Mouse (Mus musculus): ENCODE measurements around the gene Zfp467. TPM values are rescaled to one million over a fixed set of nuclear protein-coding genes. Genes with fewer than 3 reads are reported as not detected.

The Zfp467 gene
- 31.1 and 38.8 TPM in 2 replicates for polyA plus RNA-seq (2014; fragmentation: Nextera tagmentation; extraction: Ambion mirVana)

GRCm38 (mm10) chr6:48445181-48446101 lies at the start of gene Zfp467:
TSS of gene Zfp467 (minus strand) at chr6:48445825.
- Histone ChIP-seq H3K27me3 (ENCODE audit: control insufficient read depth, insufficient read depth, low read length) (no peaks in the 10 kb centered on the region), H3K4me2 (ENCODE audit: low read length) (peak within 1 kb of the TSS; percentile 92), H3K4me1 (ENCODE audit: control insufficient read depth, insufficient read depth, low read length) (peaks cover 5% of the 10 kb centered on the region; the same call in 1 of the 2 replicates), H3K27ac (replicated peaks; ENCODE audit: low read depth, low read length) (peak within 1 kb of the TSS; percentile 90), H3K4me3 (replicated peaks; ENCODE audit: low read depth, low read length) (peak within 1 kb of the TSS; percentile 74), H3K9me3 (ENCODE audit: control insufficient read depth, low read length) (no peaks in the 10 kb centered on the region), H3K36me3 (ENCODE audit: control insufficient read depth, insufficient read depth, low read length) (peaks cover 8% of the 10 kb centered on the region), H3K9ac (replicated peaks; ENCODE audit: low read length) (peak within 1 kb of the TSS; percentile 79)
- under 1% methylated on average over 65 of the region's 65 CpGs for WGBS
- DNase-seq, result peak; percentile 66
- ATAC-seq (ENCODE audit: low FRiP score, low TSS enrichment), result peak; percentile 36

GRCm38 (mm10) chr6:48493136-48493730 lies 47.6 kb upstream of the Zfp467 start:
- ATAC-seq (ENCODE audit: low FRiP score, low TSS enrichment) (no peak), DNase-seq (no peak)
- Histone ChIP-seq H3K9me3 (ENCODE audit: control insufficient read depth, low read length) (no peaks in the 10 kb centered on the region), H3K27ac (replicated peaks; ENCODE audit: low read depth, low read length) (no peak overlapping the region), H3K4me3 (replicated peaks; ENCODE audit: low read depth, low read length) (no peak overlapping the region), H3K36me3 (ENCODE audit: control insufficient read depth, insufficient read depth, low read length) (no peaks in the 10 kb centered on the region), H3K27me3 (ENCODE audit: control insufficient read depth, insufficient read depth, low read length) (no peaks in the 10 kb centered on the region), H3K9ac (replicated peaks; ENCODE audit: low read length) (no peak overlapping the region), H3K4me2 (ENCODE audit: low read length) (no peak overlapping the region), H3K4me1 (ENCODE audit: control insufficient read depth, insufficient read depth, low read length) (peaks cover 2% of the 10 kb centered on the region; the same call in 1 of the 2 replicates)
- WGBS, result 5% methylated on average over 8 of the region's 8 CpGs

GRCm38 (mm10) chr6:48491361-48491760 lies 45.7 kb upstream of the Zfp467 start:
- H3K27me3 ChIP-seq (ENCODE audit: control insufficient read depth, insufficient read depth, low read length), result no peaks in the 10 kb centered on the region
- WGBS, result 72% methylated on average over 9 of the region's 9 CpGs
- H3K27ac ChIP-seq (replicated peaks; ENCODE audit: low read depth, low read length), result no peak overlapping the region
- peaks cover 8% of the 10 kb centered on the region; the same call in 1 of the 2 replicates for H3K4me1 ChIP-seq (ENCODE audit: control insufficient read depth, insufficient read depth, low read length)
- H3K4me2 ChIP-seq (ENCODE audit: low read length), result no peak overlapping the region
- DNase-seq (no peak), ATAC-seq (ENCODE audit: low FRiP score, low TSS enrichment) (no peak)
- no peaks in the 10 kb centered on the region for H3K36me3 ChIP-seq (ENCODE audit: control insufficient read depth, insufficient read depth, low read length)
- H3K9me3 ChIP-seq (ENCODE audit: control insufficient read depth, low read length), result no peaks in the 10 kb centered on the region
- H3K4me3 ChIP-seq (replicated peaks; ENCODE audit: low read depth, low read length), result no peak overlapping the region
- no peak overlapping the region for H3K9ac ChIP-seq (replicated peaks; ENCODE audit: low read length)

- H3K4me3 ChIP-seq (replicated peaks; ENCODE audit: low read depth, low read length), result no peak overlapping the region
- H3K36me3 ChIP-seq (ENCODE audit: control insufficient read depth, insufficient read depth, low read length), result no peaks in the 10 kb centered on the region
- ATAC-seq (ENCODE audit: low FRiP score, low TSS enrichment) (no peak), DNase-seq (no peak)
- H3K4me2 ChIP-seq (ENCODE audit: low read length), result no peak overlapping the region
- H3K4me1 ChIP-seq (ENCODE audit: control insufficient read depth, insufficient read depth, low read length), result peaks cover 8% of the 10 kb centered on the region; the same call in 1 of the 2 replicates
- no peaks in the 10 kb centered on the region for H3K27me3 ChIP-seq (ENCODE audit: control insufficient read depth, insufficient read depth, low read length)
- WGBS, result 87% methylated on average over 3 of the region's 3 CpGs
- no peaks in the 10 kb centered on the region for H3K9me3 ChIP-seq (ENCODE audit: control insufficient read depth, low read length)
- no peak overlapping the region for H3K9ac ChIP-seq (replicated peaks; ENCODE audit: low read length)
- no peak overlapping the region for H3K27ac ChIP-seq (replicated peaks; ENCODE audit: low read depth, low read length)
Observed at GRCm38 (mm10) chr6:48489741-48490140, 44.1 kb upstream of the Zfp467 start.

- no peaks in the 10 kb centered on the region for H3K36me3 ChIP-seq (ENCODE audit: control insufficient read depth, insufficient read depth, low read length)
- H3K4me1 ChIP-seq (ENCODE audit: control insufficient read depth, insufficient read depth, low read length), result peaks cover 8% of the 10 kb centered on the region; the same call in 1 of the 2 replicates
- peak overlapping the region; percentile 26; the same call in 1 of the 2 replicates for H3K9ac ChIP-seq (replicated peaks; ENCODE audit: low read length)
- H3K9me3 ChIP-seq (ENCODE audit: control insufficient read depth, low read length), result no peaks in the 10 kb centered on the region
- peak overlapping the region; percentile 42 for H3K4me2 ChIP-seq (ENCODE audit: low read length)
- H3K4me3 ChIP-seq (replicated peaks; ENCODE audit: low read depth, low read length), result no peak overlapping the region
- DNase-seq (peak; percentile 29), ATAC-seq (ENCODE audit: low FRiP score, low TSS enrichment) (no peak)
- H3K27ac ChIP-seq (replicated peaks; ENCODE audit: low read depth, low read length), result no peak overlapping the region
- no peaks in the 10 kb centered on the region for H3K27me3 ChIP-seq (ENCODE audit: control insufficient read depth, insufficient read depth, low read length)
- WGBS, result 9% methylated on average over 25 of the region's 25 CpGs
Observed at GRCm38 (mm10) chr6:48487747-48488725, 42.4 kb upstream of the Zfp467 start.

GRCm38 (mm10) chr6:48482501-48482900 lies 36.9 kb upstream of the Zfp467 start:
- Histone ChIP-seq H3K4me1 (ENCODE audit: control insufficient read depth, insufficient read depth, low read length) (no peaks in the 10 kb centered on the region), H3K4me2 (ENCODE audit: low read length) (no peak overlapping the region), H3K4me3 (replicated peaks; ENCODE audit: low read depth, low read length) (no peak overlapping the region), H3K27ac (replicated peaks; ENCODE audit: low read depth, low read length) (no peak overlapping the region), H3K27me3 (ENCODE audit: control insufficient read depth, insufficient read depth, low read length) (no peaks in the 10 kb centered on the region), H3K9me3 (ENCODE audit: control insufficient read depth, low read length) (no peaks in the 10 kb centered on the region), H3K36me3 (ENCODE audit: control insufficient read depth, insufficient read depth, low read length) (no peaks in the 10 kb centered on the region), H3K9ac (replicated peaks; ENCODE audit: low read length) (no peak overlapping the region)
- DNase-seq (no peak), ATAC-seq (ENCODE audit: low FRiP score, low TSS enrichment) (no peak)
- WGBS, result 60% methylated on average over 5 of the region's 5 CpGs

GRCm38 (mm10) chr6:48478446-48478845 lies 32.8 kb upstream of the Zfp467 start:
- 86% methylated on average over 4 of the region's 4 CpGs for WGBS
- no peak for ATAC-seq (ENCODE audit: low FRiP score, low TSS enrichment)
- DNase-seq, result no peak

GRCm38 (mm10) chr6:48470739-48471138 lies 25.1 kb upstream of the Zfp467 start:
- Histone ChIP-seq H3K27me3 (ENCODE audit: control insufficient read depth, insufficient read depth, low read length) (no peaks in the 10 kb centered on the region), H3K27ac (replicated peaks; ENCODE audit: low read depth, low read length) (no peak overlapping the region), H3K36me3 (ENCODE audit: control insufficient read depth, insufficient read depth, low read length) (no peaks in the 10 kb centered on the region), H3K4me3 (replicated peaks; ENCODE audit: low read depth, low read length) (no peak overlapping the region), H3K9ac (replicated peaks; ENCODE audit: low read length) (no peak overlapping the region), H3K4me2 (ENCODE audit: low read length) (no peak overlapping the region), H3K9me3 (ENCODE audit: control insufficient read depth, low read length) (no peaks in the 10 kb centered on the region), H3K4me1 (ENCODE audit: control insufficient read depth, insufficient read depth, low read length) (no peaks in the 10 kb centered on the region)
- DNase-seq (no peak), ATAC-seq (ENCODE audit: low FRiP score, low TSS enrichment) (no peak)
- 92% methylated on average over 2 of the region's 2 CpGs for WGBS

More at GRCm38 (mm10) chr6:48478446-48478845, 32.8 kb upstream of the Zfp467 start:
- no peak overlapping the region for H3K4me2 ChIP-seq (ENCODE audit: low read length)
- no peak overlapping the region for H3K27ac ChIP-seq (replicated peaks; ENCODE audit: low read depth, low read length)
- no peak overlapping the region for H3K9ac ChIP-seq (replicated peaks; ENCODE audit: low read length)
- no peaks in the 10 kb centered on the region for H3K4me1 ChIP-seq (ENCODE audit: control insufficient read depth, insufficient read depth, low read length)
- H3K4me3 ChIP-seq (replicated peaks; ENCODE audit: low read depth, low read length), result no peak overlapping the region
- no peaks in the 10 kb centered on the region for H3K36me3 ChIP-seq (ENCODE audit: control insufficient read depth, insufficient read depth, low read length)
- no peaks in the 10 kb centered on the region for H3K27me3 ChIP-seq (ENCODE audit: control insufficient read depth, insufficient read depth, low read length)
- H3K9me3 ChIP-seq (ENCODE audit: control insufficient read depth, low read length), result no peaks in the 10 kb centered on the region

Measured in midbrain, embryonic 14.5 days (tissue).